Mouse (Mus musculus) midbrain, embryonic 13.5 days (tissue): ENCODE measurements at regions not wholly inside any gene's neighbourhood (a gene's known extent, or its start where the extent isn't known, plus 50 kb on each side); places are given as distances from the start of the nearest gene placed in this dataset.
"Not testable (repeated sequence)": the region's sequence is repeated elsewhere in the genome, so short reads cannot be mapped to it uniquely, and the experiment has no call there.

Source experiments
- ATAC-seq: fragments of 200-750 bp; cut with Nextera tagmentation; 2 replicates; pipeline ENCODE4 v1.8.0; 2017; ENCODE audit warnings: mild to moderate bottlenecking, moderate TSS enrichment, moderate library complexity
- H3K27ac ChIP-seq: fragments of 300-500 bp; sonication (generic); 2 replicates; pipeline ENCODE4 v1.5.1; 2015; ENCODE audit warnings: inconsistent platforms, mild to moderate bottlenecking, moderate library complexity
- H3K27me3 ChIP-seq: fragments of 300-500 bp; sonication (generic); 2 replicates; pipeline ENCODE4 v1.6.1; 2015; ENCODE audit warnings: mild to moderate bottlenecking, inconsistent platforms
- H3K36me3 ChIP-seq: fragments of 300-500 bp; sonication (generic); 2 replicates; pipeline ENCODE4 v1.6.1; 2015; ENCODE audit warnings: mild to moderate bottlenecking, inconsistent platforms
- H3K4me1 ChIP-seq: fragments of 300-500 bp; sonication (generic); replicated peaks from 2 replicates; pipeline ENCODE4 v1.6.1; 2015; ENCODE audit warnings: inconsistent platforms
- H3K4me2 ChIP-seq: fragments of 300-500 bp; sonication (generic); replicated peaks from 2 replicates; pipeline ENCODE4 v1.6.1; 2015; ENCODE audit warnings: moderate library complexity, mild to moderate bottlenecking, inconsistent platforms
- H3K4me3 ChIP-seq: fragments of 300-500 bp; sonication (generic); replicated peaks from 2 replicates; pipeline ENCODE4 v1.5.1; 2015; ENCODE audit warnings: mild to moderate bottlenecking, inconsistent platforms
- H3K9ac ChIP-seq: fragments of 300-500 bp; sonication (generic); replicated peaks from 2 replicates; pipeline ENCODE4 v1.6.1; 2015; ENCODE audit warnings: mild to moderate bottlenecking, inconsistent platforms
- H3K9me3 ChIP-seq: fragments of 300-500 bp; sonication (generic); 2 replicates; pipeline ENCODE4 v1.6.1; 2016; ENCODE audit warnings: mild to moderate bottlenecking, inconsistent platforms
- WGBS: fragments of 180-500 bp; shearing (Covaris S2); methylation state at CpG from one replicate; pipeline ENCODE4 v1.1.7; 2015; 5-methylcytosine and 5-hydroxymethylcytosine counted together

- Histone ChIP-seq H3K4me3 (no peak overlapping the region), H3K4me2 (no peak overlapping the region), H3K9ac (no peak overlapping the region), H3K27me3 (no peaks in the 10 kb centered on the region), H3K9me3 (no peaks in the 10 kb centered on the region), H3K4me1 (no peaks in the 10 kb centered on the region), H3K36me3 (no peaks in the 10 kb centered on the region), H3K27ac (no peak overlapping the region)
- no peak for ATAC-seq
- 96% methylated on average over 4 of the region's 4 CpGs for WGBS
Measured at GRCm38 (mm10) chr3:41504867-41505266, 50.7 kb upstream of the Jade1 start.

GRCm38 (mm10) chr3:41502161-41502560, 53.4 kb upstream of the Jade1 start:
- H3K27me3 ChIP-seq = no peaks in the 10 kb centered on the region
- no peak overlapping the region for H3K4me2 ChIP-seq
- H3K9ac ChIP-seq = no peak overlapping the region
- H3K4me1 ChIP-seq = no peaks in the 10 kb centered on the region
- H3K36me3 ChIP-seq = no peaks in the 10 kb centered on the region
- no peak for ATAC-seq
- H3K4me3 ChIP-seq = no peak overlapping the region
- no peak overlapping the region for H3K27ac ChIP-seq
- H3K9me3 ChIP-seq = no peaks in the 10 kb centered on the region
- 89% methylated on average over 3 of the region's 3 CpGs for whole genome bisulfite sequencing

GRCm38 (mm10) chr3:41501639-41502038, 53.9 kb upstream of the Jade1 start:
- 81% methylated on average over 6 of the region's 6 CpGs for WGBS
- not testable (repeated sequence) for H3K4me2 ChIP-seq, H3K4me1 ChIP-seq, H3K9ac ChIP-seq, H3K27ac ChIP-seq, H3K27me3 ChIP-seq, ATAC-seq, H3K36me3 ChIP-seq, H3K9me3 ChIP-seq, H3K4me3 ChIP-seq

- ATAC-seq = no peak
- Histone ChIP-seq H3K4me2 (no peak overlapping the region), H3K27me3 (no peaks in the 10 kb centered on the region), H3K9me3 (no peaks in the 10 kb centered on the region), H3K4me3 (no peak overlapping the region), H3K36me3 (no peaks in the 10 kb centered on the region), H3K4me1 (no peaks in the 10 kb centered on the region), H3K27ac (no peak overlapping the region), H3K9ac (no peak overlapping the region)
- 75% methylated on average over 6 of the region's 6 CpGs for WGBS
Measured at GRCm38 (mm10) chr3:41501124-41501523, 54.4 kb upstream of the Jade1 start.

- H3K4me1 ChIP-seq = no peaks in the 10 kb centered on the region
- ATAC-seq = no peak
- H3K9me3 ChIP-seq = no peaks in the 10 kb centered on the region
- H3K27me3 ChIP-seq = no peaks in the 10 kb centered on the region
- WGBS = 93% methylated on average over 2 of the region's 2 CpGs
- no peak overlapping the region for H3K4me2 ChIP-seq
- no peak overlapping the region for H3K27ac ChIP-seq
- H3K4me3 ChIP-seq = no peak overlapping the region
- H3K36me3 ChIP-seq = no peaks in the 10 kb centered on the region
- H3K9ac ChIP-seq = no peak overlapping the region
Measured at GRCm38 (mm10) chr3:41499680-41500079, 55.9 kb upstream of the Jade1 start.

- Histone ChIP-seq H3K36me3 (no peaks in the 10 kb centered on the region), H3K4me3 (no peak overlapping the region), H3K9me3 (no peaks in the 10 kb centered on the region), H3K4me2 (no peak overlapping the region), H3K27ac (no peak overlapping the region), H3K27me3 (no peaks in the 10 kb centered on the region), H3K4me1 (no peaks in the 10 kb centered on the region), H3K9ac (no peak overlapping the region)
- ATAC-seq = no peak
- WGBS = 83% methylated on average over 7 of the region's 7 CpGs
Measured at GRCm38 (mm10) chr3:41498791-41499190, 56.7 kb upstream of the Jade1 start.

GRCm38 (mm10) chr3:41497771-41498170, 57.8 kb upstream of the Jade1 start:
- 78% methylated on average over 8 of the region's 8 CpGs for WGBS
- Histone ChIP-seq H3K27ac (no peak overlapping the region), H3K36me3 (no peaks in the 10 kb centered on the region), H3K9me3 (no peaks in the 10 kb centered on the region), H3K4me2 (no peak overlapping the region), H3K27me3 (no peaks in the 10 kb centered on the region), H3K9ac (no peak overlapping the region), H3K4me1 (no peaks in the 10 kb centered on the region), H3K4me3 (no peak overlapping the region)
- ATAC-seq = no peak

GRCm38 (mm10) chr3:41496931-41497710, 58.4 kb upstream of the Jade1 start:
- no peak for ATAC-seq
- WGBS = 59% methylated on average over 12 of the region's 13 CpGs
- no peak overlapping the region for H3K9ac ChIP-seq
- no peaks in the 10 kb centered on the region for H3K9me3 ChIP-seq
- no peaks in the 10 kb centered on the region for H3K36me3 ChIP-seq
- no peak overlapping the region for H3K27ac ChIP-seq
- no peaks in the 10 kb centered on the region for H3K4me1 ChIP-seq
- no peak overlapping the region for H3K4me2 ChIP-seq
- H3K27me3 ChIP-seq = no peaks in the 10 kb centered on the region
- no peak overlapping the region for H3K4me3 ChIP-seq

- WGBS = 95% methylated on average over 3 of the region's 3 CpGs
- H3K9me3 ChIP-seq = no peaks in the 10 kb centered on the region
- H3K4me2 ChIP-seq = no peak overlapping the region
- no peaks in the 10 kb centered on the region for H3K4me1 ChIP-seq
- no peaks in the 10 kb centered on the region for H3K27me3 ChIP-seq
- no peak for ATAC-seq
- no peak overlapping the region for H3K4me3 ChIP-seq
- no peak overlapping the region for H3K9ac ChIP-seq
- H3K36me3 ChIP-seq = no peaks in the 10 kb centered on the region
- H3K27ac ChIP-seq = no peak overlapping the region
Measured at GRCm38 (mm10) chr3:41495893-41496292, 59.6 kb upstream of the Jade1 start.

GRCm38 (mm10) chr3:41495097-41495496, 60.4 kb upstream of the Jade1 start:
- Histone ChIP-seq H3K4me2 (no peak overlapping the region), H3K9ac (no peak overlapping the region), H3K9me3 (no peaks in the 10 kb centered on the region), H3K4me3 (no peak overlapping the region), H3K27me3 (no peaks in the 10 kb centered on the region), H3K36me3 (no peaks in the 10 kb centered on the region), H3K4me1 (no peaks in the 10 kb centered on the region), H3K27ac (no peak overlapping the region)
- WGBS = 90% methylated on average over 5 of the region's 5 CpGs
- ATAC-seq = no peak

GRCm38 (mm10) chr3:41493472-41493871, 62.1 kb upstream of the Jade1 start:
- H3K27ac ChIP-seq = no peak overlapping the region
- no peak for ATAC-seq
- H3K4me2 ChIP-seq = no peak overlapping the region
- H3K27me3 ChIP-seq = no peaks in the 10 kb centered on the region
- no peak overlapping the region for H3K9ac ChIP-seq
- WGBS = 94% methylated on average over 7 of the region's 7 CpGs
- H3K4me1 ChIP-seq = no peaks in the 10 kb centered on the region
- H3K4me3 ChIP-seq = no peak overlapping the region
- H3K9me3 ChIP-seq = no peaks in the 10 kb centered on the region
- H3K36me3 ChIP-seq = no peaks in the 10 kb centered on the region

- no peaks in the 10 kb centered on the region for H3K36me3 ChIP-seq
- no peak overlapping the region for H3K9ac ChIP-seq
- H3K4me1 ChIP-seq = no peaks in the 10 kb centered on the region
- WGBS = 90% methylated on average over 13 of the region's 13 CpGs
- no peaks in the 10 kb centered on the region for H3K27me3 ChIP-seq
- no peak overlapping the region for H3K4me2 ChIP-seq
- H3K27ac ChIP-seq = no peak overlapping the region
- no peaks in the 10 kb centered on the region for H3K9me3 ChIP-seq
- no peak for ATAC-seq
- H3K4me3 ChIP-seq = no peak overlapping the region
Measured at GRCm38 (mm10) chr3:41492727-41493392, 62.7 kb upstream of the Jade1 start.
